Mouse (Mus musculus): ENCODE data around the gene Dera. TPM values are rescaled to one million over a fixed set of nuclear protein-coding genes. Genes with fewer than 3 reads are reported as not detected.

Gene Dera
- total RNA-seq, 1 experiment = 47.6 TPM

- in situ Hi-C loops (cut with MboI; ENCODE audit: low sequenced_read_pairs in 2 of 2, unreplicated experiment in 2 of 2) = no loop called here
- no peak for DNase-seq (ENCODE audit: low read depth, low spot score)
- TF ChIP-seq MAFK (IDR thresholded peaks at IDR 0.05; ENCODE audit: insufficient read depth, low read depth, low read length) = no peak
- no peak for TF ChIP-seq HCFC1 (IDR thresholded peaks at IDR 0.05; ENCODE audit: borderline replicate concordance, insufficient read depth, low read length)
- no peak for TF ChIP-seq CHD2 (IDR thresholded peaks at IDR 0.05; ENCODE audit: low read depth, low read length)
- TF ChIP-seq ZNF384 (IDR thresholded peaks at IDR 0.05; ENCODE audit: low read depth, low read length) = no peak
- TF ChIP-seq ZC3H11A (IDR thresholded peaks at IDR 0.05; ENCODE audit: borderline replicate concordance, low read depth, low read length) = no peak
These were observed 19.3 kb downstream of the Dera start for GRCm38 (mm10) chr6:137773637-137774028.

GRCm38 (mm10) chr6:137774166-137774565 is 19.8 kb downstream of the Dera start:
- in situ Hi-C loops (cut with MboI; ENCODE audit: low sequenced_read_pairs in 2 of 2, unreplicated experiment in 2 of 2) = no loop called here
- no peak for DNase-seq (ENCODE audit: low read depth, low spot score)

More at GRCm38 (mm10) chr6:137773637-137774028, 19.3 kb downstream of the Dera start:
- Histone ChIP-seq H3K36me3 (ENCODE audit: control insufficient read depth, insufficient read depth, low read length, poor library complexity, severe bottlenecking) (no peaks in the 10 kb centered on the region), H3K4me1 (ENCODE audit: control insufficient read depth in 2 of 2, insufficient read depth in 2 of 2, low read length in 2 of 2, poor library complexity in 1 of 2) (peaks cover 4 to 11% of the 10 kb centered on the region in 2 experiments; a peak in 2 of 4 replicates), H3K9ac (ENCODE audit: insufficient read depth, low read depth, low read length, poor library complexity, severe bottlenecking) (no peak overlapping the region), H3K4me3 (ENCODE audit: insufficient read depth in 1 of 2, low read depth in 1 of 2, low read length in 2 of 2, poor library complexity in 1 of 2, severe bottlenecking in 1 of 2) (no peak overlapping the region), H3K27ac (ENCODE audit: insufficient read depth, low read depth, low read length, poor library complexity, severe bottlenecking) (no peak overlapping the region), H3K9me3 (ENCODE audit: control insufficient read depth, insufficient read depth, low read depth, low read length) (no peaks in the 10 kb centered on the region)

GRCm38 (mm10) chr6:137775159-137775558 is 20.8 kb downstream of the Dera start:
- Histone ChIP-seq H3K9me3 (ENCODE audit: control insufficient read depth, insufficient read depth, low read depth, low read length) (no peaks in the 10 kb centered on the region), H3K36me3 (ENCODE audit: control insufficient read depth, insufficient read depth, low read length, poor library complexity, severe bottlenecking) (no peaks in the 10 kb centered on the region), H3K27ac (ENCODE audit: insufficient read depth, low read depth, low read length, poor library complexity, severe bottlenecking) (no peak overlapping the region), H3K4me1 (ENCODE audit: control insufficient read depth in 2 of 2, insufficient read depth in 2 of 2, low read length in 2 of 2, poor library complexity in 1 of 2) (peaks cover 4 to 11% of the 10 kb centered on the region in 2 experiments; a peak in 2 of 4 replicates), H3K4me3 (ENCODE audit: insufficient read depth in 1 of 2, low read depth in 1 of 2, low read length in 2 of 2, poor library complexity in 1 of 2, severe bottlenecking in 1 of 2) (no peak overlapping the region), H3K9ac (ENCODE audit: insufficient read depth, low read depth, low read length, poor library complexity, severe bottlenecking) (no peak overlapping the region)
- no peak for DNase-seq (ENCODE audit: low read depth, low spot score)
- in situ Hi-C loops (cut with MboI; ENCODE audit: low sequenced_read_pairs in 2 of 2, unreplicated experiment in 2 of 2) = no loop called here
- no peak for TF ChIP-seq ZC3H11A (IDR thresholded peaks at IDR 0.05; ENCODE audit: borderline replicate concordance, low read depth, low read length)
- no peak for TF ChIP-seq CHD2 (IDR thresholded peaks at IDR 0.05; ENCODE audit: low read depth, low read length)
- no peak for TF ChIP-seq ZNF384 (IDR thresholded peaks at IDR 0.05; ENCODE audit: low read depth, low read length)
- TF ChIP-seq MAFK (IDR thresholded peaks at IDR 0.05; ENCODE audit: insufficient read depth, low read depth, low read length) = no peak
- no peak for TF ChIP-seq HCFC1 (IDR thresholded peaks at IDR 0.05; ENCODE audit: borderline replicate concordance, insufficient read depth, low read length)

More at GRCm38 (mm10) chr6:137774166-137774565, 19.8 kb downstream of the Dera start:
- Histone ChIP-seq H3K9ac (ENCODE audit: insufficient read depth, low read depth, low read length, poor library complexity, severe bottlenecking) (no peak overlapping the region), H3K36me3 (ENCODE audit: control insufficient read depth, insufficient read depth, low read length, poor library complexity, severe bottlenecking) (no peaks in the 10 kb centered on the region), H3K4me3 (ENCODE audit: insufficient read depth in 1 of 2, low read depth in 1 of 2, low read length in 2 of 2, poor library complexity in 1 of 2, severe bottlenecking in 1 of 2) (no peak overlapping the region), H3K9me3 (ENCODE audit: control insufficient read depth, insufficient read depth, low read depth, low read length) (no peaks in the 10 kb centered on the region), H3K27ac (ENCODE audit: insufficient read depth, low read depth, low read length, poor library complexity, severe bottlenecking) (no peak overlapping the region), H3K4me1 (ENCODE audit: control insufficient read depth in 2 of 2, insufficient read depth in 2 of 2, low read length in 2 of 2, poor library complexity in 1 of 2) (peaks cover 4 to 11% of the 10 kb centered on the region in 2 experiments; a peak in 2 of 4 replicates)
- TF ChIP-seq HCFC1 (IDR thresholded peaks at IDR 0.05; ENCODE audit: borderline replicate concordance, insufficient read depth, low read length) = no peak

GRCm38 (mm10) chr6:137776981-137777380 is 22.6 kb downstream of the Dera start:
- DNase-seq (ENCODE audit: low read depth, low spot score) = no peak
- in situ Hi-C loops (cut with MboI; ENCODE audit: low sequenced_read_pairs in 2 of 2, unreplicated experiment in 2 of 2) = no loop called here
- Histone ChIP-seq H3K9ac (ENCODE audit: insufficient read depth, low read depth, low read length, poor library complexity, severe bottlenecking) (no peak overlapping the region), H3K4me1 (ENCODE audit: control insufficient read depth in 2 of 2, insufficient read depth in 2 of 2, low read length in 2 of 2, poor library complexity in 1 of 2) (peaks cover 4 to 12% of the 10 kb centered on the region in 2 experiments; a peak in 2 of 4 replicates), H3K4me3 (ENCODE audit: insufficient read depth in 1 of 2, low read depth in 1 of 2, low read length in 2 of 2, poor library complexity in 1 of 2, severe bottlenecking in 1 of 2) (no peak overlapping the region), H3K27ac (ENCODE audit: insufficient read depth, low read depth, low read length, poor library complexity, severe bottlenecking) (no peak overlapping the region), H3K36me3 (ENCODE audit: control insufficient read depth, insufficient read depth, low read length, poor library complexity, severe bottlenecking) (no peaks in the 10 kb centered on the region), H3K9me3 (ENCODE audit: control insufficient read depth, insufficient read depth, low read depth, low read length) (no peaks in the 10 kb centered on the region)
- no peak for TF ChIP-seq ZC3H11A (IDR thresholded peaks at IDR 0.05; ENCODE audit: borderline replicate concordance, low read depth, low read length)
- no peak for TF ChIP-seq CHD2 (IDR thresholded peaks at IDR 0.05; ENCODE audit: low read depth, low read length)
- no peak for TF ChIP-seq ZNF384 (IDR thresholded peaks at IDR 0.05; ENCODE audit: low read depth, low read length)
- TF ChIP-seq MAFK (IDR thresholded peaks at IDR 0.05; ENCODE audit: insufficient read depth, low read depth, low read length) = no peak
- TF ChIP-seq HCFC1 (IDR thresholded peaks at IDR 0.05; ENCODE audit: borderline replicate concordance, insufficient read depth, low read length) = no peak
